Comparison of ENCODE assay signal across 17 mouse cellular contexts in genomic region chr9:57031756-57032155, GRCm38 (mm10). TPM values are rescaled to one million over a fixed set of nuclear protein-coding genes. Genes with fewer than 3 reads are reported as not detected.
A peak's percentile ranks its signal among the peaks of the same experiment; 100 is the strongest.
DNase-seq lines count a peak whose midpoint lies in the region; ATAC-seq lines count a peak whose summit lies in the region.
"Had no signal": no experiment of that assay in that cellular context is flagged by ENCODE, and none has a peak within 500 bp of the region (broad histone marks: within the 10 kb centered on the region; RNA-seq: fewer than 3 reads in every experiment).

No protein-coding gene starts in this region.

- H3K27me3 ChIP-seq in midbrain, embryonic 11.5 days (ENCODE audit: control insufficient read depth, insufficient read depth, low read length), result no peaks in the 10 kb centered on the region
- H3K27me3 ChIP-seq: limb, embryonic 12.5 days; midbrain, embryonic 13.5 days had no signal

- peaks cover 10% of the 10 kb centered on the region for H3K36me3 ChIP-seq in midbrain, embryonic 11.5 days (ENCODE audit: control insufficient read depth, insufficient read depth, low read length)

- WGBS in midbrain, embryonic 11.5 days, result 89% methylated on average over 1 of the region's 1 CpGs

- H3K4me1 ChIP-seq in midbrain, embryonic 11.5 days (ENCODE audit: control insufficient read depth, insufficient read depth, low read length), result no peaks in the 10 kb centered on the region
- H3K4me1 ChIP-seq: forebrain, embryonic 10.5 days; limb, embryonic 12.5 days; midbrain, embryonic 13.5 days had no signal

- no peak overlapping the region for H3K9ac ChIP-seq in midbrain, embryonic 11.5 days (ENCODE audit: low read length)
- H3K9ac ChIP-seq: limb, embryonic 12.5 days; liver, embryonic 14.5 days; midbrain, embryonic 13.5 days had no signal

- H3K4me3 ChIP-seq in midbrain, embryonic 11.5 days (ENCODE audit: low read depth, low read length), result no peak overlapping the region
- H3K4me3 ChIP-seq: forebrain, embryonic 10.5 days; limb, embryonic 12.5 days; midbrain, embryonic 13.5 days had no signal

- H3K27ac ChIP-seq in midbrain, embryonic 11.5 days (ENCODE audit: low read depth, low read length), result no peak overlapping the region
- H3K27ac ChIP-seq: forebrain, embryonic 10.5 days; hindbrain, postnatal 0 days; limb, embryonic 12.5 days; liver, embryonic 14.5 days; midbrain, embryonic 13.5 days had no signal

- peak; percentile 26 for DNase-seq in left cerebral cortex, adult 11 months (ENCODE audit: low spot score)
- DNase-seq in left cerebral cortex, postnatal 10 days (ENCODE audit: extremely low spot score in 1 of 2, low spot score in 2 of 2), result no peak
- peak; percentile 12 for DNase-seq in MN1 (ENCODE audit: low spot score)
- peak; percentile 12 for DNase-seq in induced T-regulatory cell, adult 2 months (ENCODE audit: low read depth)
- DNase-seq in right cerebral cortex, postnatal 36 days (ENCODE audit: low spot score in 2 of 2), result peak; percentile 24 to 42
- DNase-seq in urinary bladder, postnatal 4 days (ENCODE audit: low spot score in 2 of 2), result no peak
- no peak for DNase-seq in midbrain, embryonic 11.5 days (ENCODE audit: low spot score, missing footprints)
- DNase-seq: adrenal gland, adult 8-10 months; cerebellum, adult 2 months; kidney, adult 18-20 months; kidney, postnatal 10 days; thymus, postnatal 36 days had no signal

- intact Hi-C loops in left cerebral cortex, postnatal 10 days (cut with DNase I), result no loop called here

- no peak overlapping the region for H3K4me2 ChIP-seq in midbrain, embryonic 11.5 days
- H3K4me2 ChIP-seq: limb, embryonic 12.5 days; midbrain, embryonic 13.5 days had no signal

- no peak for ATAC-seq in midbrain, embryonic 11.5 days (ENCODE audit: low FRiP score)
- ATAC-seq: hindbrain, postnatal 0 days; midbrain, embryonic 13.5 days had no signal

- H3K9me3 ChIP-seq in midbrain, embryonic 11.5 days (ENCODE audit: control insufficient read depth, low read length), result no peaks in the 10 kb centered on the region
- H3K9me3 ChIP-seq: forebrain, embryonic 10.5 days; limb, embryonic 12.5 days; midbrain, embryonic 13.5 days had no signal

RNA-seq across cellular contexts. Expression of gene Ptpn9, which starts 37.0 kb away (rescaled TPM):
- 10 to 100 TPM; 27.1 to 28.5 TPM for total RNA-seq in left cerebral cortex, postnatal 10 days (2021)
- polyA plus RNA-seq in midbrain, embryonic 11.5 days (2014; fragmentation: Nextera tagmentation; extraction: Ambion mirVana), result 30.9 and 31.6 TPM in 2 replicates

RNA-seq across cellular contexts. Expression of gene Sin3a, which starts 40.1 kb away (rescaled TPM):
- total RNA-seq in left cerebral cortex, postnatal 10 days (2021), result 10 to 100 TPM; 29.5 to 34.8 TPM
- polyA plus RNA-seq in midbrain, embryonic 11.5 days (2014; fragmentation: Nextera tagmentation; extraction: Ambion mirVana), result 54.6 and 56.1 TPM in 2 replicates

Comparison
In these comparisons a context has a peak if more than half of its experiments do, and no peak if none do; other contexts are left out.
1. DNase-seq: peak in left cerebral cortex, adult 11 months (single experiment), MN1 (single experiment), induced T-regulatory cell, adult 2 months (single experiment) and right cerebral cortex, postnatal 36 days (2 of 2); none in left cerebral cortex, postnatal 10 days (0 of 2), urinary bladder, postnatal 4 days (0 of 2) and midbrain, embryonic 11.5 days (single experiment).